Mouse (Mus musculus) CH12.LX (cell line): ENCODE measurements at regions not wholly inside any gene's neighbourhood (a gene's known extent, or its start where the extent isn't known, plus 50 kb on each side); places are given as distances from the start of the nearest gene placed in this dataset.

Experiments used
- DNase-seq: peaks from one replicate; pipeline ENCODE4 v3.0.0-alpha.2; 2013; ENCODE audit errors: extremely low read depth
- H3K27ac ChIP-seq: 2 replicates; pipeline ENCODE4 v1.5.1; 2012; ENCODE audit warnings: low read depth, mild to moderate bottlenecking, control low read depth, moderate library complexity; ENCODE audit not compliant: insufficient read depth
- H3K27me3 ChIP-seq: replicated peaks from 2 replicates; pipeline ENCODE3; 2012; ENCODE audit warnings: inconsistent platforms
- H3K36me3 ChIP-seq, 2 experiments: replicated peaks in 1 of 2; 2 replicates each; pipeline versions ENCODE3 to v1.6.1; 2012; ENCODE audit warnings: inconsistent platforms in 1 of 2, low read length in 1 of 2, mild to moderate bottlenecking in 1 of 2, mixed read lengths in 1 of 2, moderate library complexity in 1 of 2; ENCODE audit not compliant: control insufficient read depth in 1 of 2, insufficient read depth in 1 of 2
- H3K4me1 ChIP-seq, 2 experiments: 2 replicates each; pipeline ENCODE4 v1.6.1; 2012; ENCODE audit warnings: inconsistent platforms in 1 of 2, moderate library complexity in 1 of 2; ENCODE audit not compliant: insufficient read depth in 2 of 2, control insufficient read depth in 1 of 2
- H3K4me2 ChIP-seq: 2 replicates; pipeline ENCODE4 v1.6.1; 2012; ENCODE audit warnings: low read depth, mild to moderate bottlenecking, control low read depth; ENCODE audit not compliant: poor library complexity, insufficient read depth, severe bottlenecking
- H3K4me3 ChIP-seq, 3 experiments: fragments of 150-350 bp in 1 of 3; sonication (generic) in 1 of 3; replicated peaks in 1 of 3; 2 replicates each; pipeline versions ENCODE3 to v1.5.1; 2011 to 2012; ENCODE audit warnings: low read depth in 2 of 3, low read length in 2 of 3, mild to moderate bottlenecking in 2 of 3, moderate library complexity in 2 of 3, control low read depth in 1 of 3, improper control_type of control experiment in 1 of 3, inconsistent platforms in 1 of 3, mixed read lengths in 1 of 3; ENCODE audit not compliant: poor library complexity in 1 of 3
- H3K79me2 ChIP-seq: replicated peaks from 2 replicates; pipeline ENCODE4 v1.6.1; 2012; ENCODE audit warnings: mild to moderate bottlenecking, moderate library complexity; ENCODE audit not compliant: control insufficient read depth, poor library complexity, insufficient read depth, severe bottlenecking; ENCODE audit errors: extremely low read depth
- H3K9ac ChIP-seq: 2 replicates; pipeline ENCODE4 v1.6.1; 2012; ENCODE audit warnings: low read depth, mild to moderate bottlenecking, control low read depth, moderate library complexity; ENCODE audit not compliant: insufficient read depth
- H3K9me3 ChIP-seq: replicated peaks from 2 replicates; pipeline ENCODE3; 2012; ENCODE audit warnings: low read length, inconsistent platforms, mixed read lengths
- BHLHE40 ChIP-seq: IDR thresholded peaks from 2 replicates; pipeline ENCODE4 v1.6.1; 2011; ENCODE audit warnings: mild to moderate bottlenecking, low read depth, low read length, improper control_type of control experiment
- CHD2 ChIP-seq: IDR thresholded peaks from 2 replicates; pipeline ENCODE4 v1.6.1; 2011; ENCODE audit warnings: low read length, improper control_type of control experiment
- CTCF ChIP-seq, 2 experiments: IDR thresholded peaks in 1 of 2; conservative IDR thresholded peaks in 1 of 2; 2 replicates each; pipeline ENCODE4 v1.5.1; 2011 to 2012; ENCODE audit warnings: low read depth in 2 of 2, low read length in 2 of 2, improper control_type of control experiment in 1 of 2, inconsistent platforms in 1 of 2, mild to moderate bottlenecking in 1 of 2, moderate library complexity in 1 of 2
- ELF1 ChIP-seq: IDR thresholded peaks from 2 replicates; pipeline ENCODE4 v1.6.1; 2014; ENCODE audit warnings: low read depth, mild to moderate bottlenecking, inconsistent platforms, low read length, improper control_type of control experiment
- ETS1 ChIP-seq: conservative IDR thresholded peaks from 2 replicates; pipeline ENCODE4 v1.6.1; 2012; ENCODE audit warnings: low read depth, mild to moderate bottlenecking, inconsistent platforms, low read length, improper control_type of control experiment, moderate library complexity
- GABPA ChIP-seq: IDR thresholded peaks from 2 replicates; pipeline ENCODE4 v1.6.1; 2012; ENCODE audit warnings: low read depth, low read length, improper control_type of control experiment, inconsistent platforms; ENCODE audit not compliant: insufficient replicate concordance
- HCFC1 ChIP-seq: IDR thresholded peaks from 2 replicates; pipeline ENCODE4 v1.6.1; 2012; ENCODE audit warnings: low read depth, mild to moderate bottlenecking, inconsistent platforms, low read length, improper control_type of control experiment
- JUND ChIP-seq: conservative IDR thresholded peaks from 2 replicates; pipeline ENCODE4 v1.6.1; 2011; ENCODE audit warnings: low read depth, low read length, improper control_type of control experiment
- KAT2A ChIP-seq: IDR thresholded peaks from 2 replicates; pipeline ENCODE4 v1.6.1; 2012; ENCODE audit warnings: low read length, improper control_type of control experiment, inconsistent platforms; ENCODE audit not compliant: insufficient replicate concordance
- MAX ChIP-seq: IDR thresholded peaks from 2 replicates; pipeline ENCODE4 v1.6.1; 2011; ENCODE audit warnings: low read length, improper control_type of control experiment
- NELFE ChIP-seq: IDR thresholded peaks from 2 replicates; pipeline ENCODE4 v1.6.1; 2011; ENCODE audit warnings: low read depth, low read length, improper control_type of control experiment
- NRF1 ChIP-seq: IDR thresholded peaks from 2 replicates; pipeline ENCODE4 v1.6.1; 2014; ENCODE audit warnings: low read depth, mild to moderate bottlenecking, inconsistent platforms, low read length, improper control_type of control experiment, moderate library complexity
- PAX5 ChIP-seq: IDR thresholded peaks from 2 replicates; pipeline ENCODE4 v1.6.1; 2012; ENCODE audit warnings: low read length, inconsistent platforms, mixed read lengths
- POLR2AphosphoS2 ChIP-seq: IDR thresholded peaks from 2 replicates; pipeline ENCODE4 v1.6.1; 2011; ENCODE audit warnings: low read depth, low read length, improper control_type of control experiment
- RAD21 ChIP-seq: IDR thresholded peaks from 2 replicates; pipeline ENCODE4 v1.6.1; 2011; ENCODE audit warnings: low read depth, mild to moderate bottlenecking, low read length, improper control_type of control experiment, moderate library complexity
- RCOR1 ChIP-seq: conservative IDR thresholded peaks from 2 replicates; pipeline ENCODE4 v1.6.1; 2012; ENCODE audit warnings: low read depth, mild to moderate bottlenecking, inconsistent platforms, low read length, improper control_type of control experiment
- USF2 ChIP-seq: conservative IDR thresholded peaks from 2 replicates; pipeline ENCODE4 v1.6.1; 2011; ENCODE audit warnings: low read depth, low read length, improper control_type of control experiment
- ZC3H11A ChIP-seq: IDR thresholded peaks from 2 replicates; pipeline ENCODE4 v1.6.1; 2012; ENCODE audit warnings: low read depth, mild to moderate bottlenecking, inconsistent platforms, low read length, improper control_type of control experiment
- ZNF384 ChIP-seq: IDR thresholded peaks from 2 replicates; pipeline ENCODE4 v1.6.1; 2012; ENCODE audit warnings: low read depth, low read length, improper control_type of control experiment, inconsistent platforms
- dilution Hi-C: fragments of 300-500 bp; cut with MboI; formaldehyde crosslinking; loops from 2 replicates; pipeline ENCODE4 v1.14.3; 2020; ENCODE audit warnings: low sequenced_read_pairs; ENCODE audit not compliant: extremely low pct_unique_long_range_greater_than_20kb, extremely low pct_ligation_motif_present
- in situ Hi-C: fragments of 300-500 bp; cut with MboI; formaldehyde crosslinking; loops from 3 replicates; pipeline ENCODE4 v1.14.3; 2019; ENCODE audit warnings: low sequenced_read_pairs, low pct_ligation_motif_present, low pct_unique_long_range_greater_than_20kb, mixed read lengths

GRCm38 (mm10) chr13:92925196-92925595, 80.6 kb downstream of the Mtx3 start:
- Histone ChIP-seq H3K9me3 (no peaks in the 10 kb centered on the region), H3K4me3 (no peak overlapping the region), H3K27me3 (no peaks in the 10 kb centered on the region), H3K27ac (no peak overlapping the region), H3K79me2 (no peaks in the 10 kb centered on the region), H3K9ac (no peak overlapping the region), H3K4me1 (peaks cover 0 to 25% of the 10 kb centered on the region in 2 experiments; a peak in 2 of 4 replicates), H3K4me2 (no peak overlapping the region), H3K36me3 (no peaks in the 10 kb centered on the region)
- TF ChIP-seq NRF1: no peak
- dilution Hi-C loops (no loop called here), in situ Hi-C loops (no loop called here)
- DNase-seq: no peak

- no peak overlapping the region for H3K4me3 ChIP-seq
- no peak for TF ChIP-seq CTCF (conservative IDR thresholded peaks at IDR 0.05 in 1 of 2, IDR thresholded peaks at IDR 0.05 in 1 of 2; ENCODE audit: low read depth in 2 of 2, low read length in 2 of 2)
- TF ChIP-seq NELFE: no peak
- TF ChIP-seq, all 38 proteins: peak for 0
- dilution Hi-C loops (no loop called here), in situ Hi-C loops (no loop called here)
- Histone ChIP-seq H3K79me2 (no peaks in the 10 kb centered on the region), H3K27me3 (no peaks in the 10 kb centered on the region), H3K4me2 (no peak overlapping the region), H3K4me1 (peaks cover 0 to 16% of the 10 kb centered on the region in 2 experiments; a peak in 2 of 4 replicates), H3K9ac (no peak overlapping the region), H3K36me3 (no peaks in the 10 kb centered on the region), H3K27ac (no peak overlapping the region), H3K9me3 (no peaks in the 10 kb centered on the region)
- no peak for DNase-seq
Observed at GRCm38 (mm10) chr13:92928551-92928950, 84.0 kb downstream of the Mtx3 start.

- H3K9ac ChIP-seq: no peak overlapping the region
- no peak overlapping the region for H3K27ac ChIP-seq
- no peaks in the 10 kb centered on the region for H3K9me3 ChIP-seq
- no peak for TF ChIP-seq BHLHE40
- no peak for TF ChIP-seq MAX
- no peak for TF ChIP-seq JUND
- TF ChIP-seq USF2: no peak
- TF ChIP-seq, all 38 proteins: peak for 0
- no peak overlapping the region for H3K4me2 ChIP-seq
- H3K36me3 ChIP-seq: no peaks in the 10 kb centered on the region
- peaks cover 0 to 6% of the 10 kb centered on the region in 2 experiments; a peak in 1 of 4 replicates for H3K4me1 ChIP-seq
- no peaks in the 10 kb centered on the region for H3K79me2 ChIP-seq
- dilution Hi-C loops: no loop called here
- no peak overlapping the region for H3K4me3 ChIP-seq
- no peaks in the 10 kb centered on the region for H3K27me3 ChIP-seq
- no peak for DNase-seq
- in situ Hi-C loops: no loop called here
Observed at GRCm38 (mm10) chr13:92931696-92932095, 87.1 kb downstream of the Mtx3 start.

- no peaks in the 10 kb centered on the region for H3K79me2 ChIP-seq
- peaks cover 3 to 11% of the 10 kb centered on the region in 2 experiments; a peak in 2 of 4 replicates for H3K4me1 ChIP-seq
- peaks cover 5% of the 10 kb centered on the region for H3K27me3 ChIP-seq
- no peak overlapping the region for H3K4me2 ChIP-seq
- H3K9ac ChIP-seq: no peak overlapping the region
- TF ChIP-seq ETS1 (no peak), KAT2A (no peak), POLR2AphosphoS2 (no peak), RCOR1 (no peak), ELF1 (no peak), PAX5 (no peak), ZNF384 (no peak), ZC3H11A (no peak), CHD2 (no peak), CTCF (conservative IDR thresholded peaks at IDR 0.05 in 1 of 2, IDR thresholded peaks at IDR 0.05 in 1 of 2; ENCODE audit: low read depth in 2 of 2, low read length in 2 of 2) (no peak), RAD21 (no peak), HCFC1 (no peak), JUND (no peak), GABPA (no peak), MAX (no peak), BHLHE40 (no peak)
- in situ Hi-C loops: no loop called here
- H3K4me3 ChIP-seq: no peak overlapping the region
- no peak for DNase-seq
- no peaks in the 10 kb centered on the region for H3K36me3 ChIP-seq
- H3K27ac ChIP-seq: no peak overlapping the region
- H3K9me3 ChIP-seq: no peaks in the 10 kb centered on the region
- dilution Hi-C loops: no loop called here
Observed at GRCm38 (mm10) chr13:92939032-92939431, 94.5 kb downstream of the Mtx3 start.
